Mouse (Mus musculus) neural tube, embryonic 14.5 days (tissue): ENCODE results near the gene Ctu1. TPM values are rescaled to one million over a fixed set of nuclear protein-coding genes. Genes with fewer than 3 reads are reported as not detected.

Experiments used
- ATAC-seq: fragments of 200-750 bp; cut with Nextera tagmentation; 2 replicates; pipeline ENCODE4 v1.8.0; 2017; ENCODE audit warnings: low read depth, mild to moderate bottlenecking, moderate TSS enrichment, moderate library complexity
- H3K27ac ChIP-seq: fragments of 300-500 bp; sonication (generic); 2 replicates; pipeline ENCODE4 v1.5.1; 2014; ENCODE audit warnings: low read depth, mild to moderate bottlenecking, control low read depth, low read length, moderate library complexity, mixed read lengths
- H3K27me3 ChIP-seq: fragments of 300-500 bp; sonication (generic); 2 replicates; pipeline ENCODE4 v1.6.1; 2014; ENCODE audit warnings: low read length; ENCODE audit not compliant: control insufficient read depth, insufficient read depth
- H3K36me3 ChIP-seq: fragments of 300-500 bp; sonication (generic); 2 replicates; pipeline ENCODE4 v1.6.1; 2014; ENCODE audit warnings: low read length, mixed read lengths; ENCODE audit not compliant: control insufficient read depth, insufficient read depth
- H3K4me1 ChIP-seq: fragments of 300-500 bp; sonication (generic); 2 replicates; pipeline ENCODE4 v1.6.1; 2014; ENCODE audit warnings: low read length; ENCODE audit not compliant: control insufficient read depth, insufficient read depth
- H3K4me2 ChIP-seq: fragments of 300-500 bp; sonication (generic); 2 replicates; pipeline ENCODE4 v1.6.1; 2014; ENCODE audit warnings: mild to moderate bottlenecking, low read depth, low read length, control low read depth
- H3K4me3 ChIP-seq: fragments of 300-500 bp; sonication (generic); 2 replicates; pipeline ENCODE4 v1.5.1; 2014; ENCODE audit warnings: low read depth, low read length, control low read depth, mixed read lengths
- H3K9ac ChIP-seq: fragments of 300-500 bp; sonication (generic); replicated peaks from 2 replicates; pipeline ENCODE4 v1.6.1; 2014; ENCODE audit warnings: low read depth, mild to moderate bottlenecking, control low read depth, low read length, mixed read lengths
- H3K9me3 ChIP-seq: fragments of 300-500 bp; sonication (generic); 2 replicates; pipeline ENCODE4 v1.6.1; 2016; ENCODE audit warnings: low read length; ENCODE audit not compliant: control insufficient read depth
- WGBS: fragments of 180-500 bp; shearing (Covaris S2); extraction: QIAGEN DNeasy Blood & Tissue Kit; methylation state at CpG from one replicate; pipeline ENCODE4 v1.1.7; 2014; 5-methylcytosine and 5-hydroxymethylcytosine counted together
- polyA plus RNA-seq: library from polyadenylated mRNA; unstranded; fragments of >200 nt; fragmentation: Nextera tagmentation; extraction: Ambion mirVana; gene quantifications from 2 replicates; pipeline ENCODE4 v1.2.1, GENCODE M21; 2014

Gene Ctu1
- polyA plus RNA-seq, 1 experiment from 2014 or later: 15.0 TPM

- Histone ChIP-seq H3K27ac (no peak within 1 kb of the TSS), H3K4me1 (no peaks in the 10 kb centered on the region), H3K9ac (no peak within 1 kb of the TSS), H3K9me3 (no peaks in the 10 kb centered on the region), H3K27me3 (no peaks in the 10 kb centered on the region), H3K4me3 (no peak within 1 kb of the TSS), H3K4me2 (no peak within 1 kb of the TSS), H3K36me3 (no peaks in the 10 kb centered on the region)
- ATAC-seq: no peak
- 67% methylated on average over 4 of the region's 4 CpGs for WGBS
Measured at GRCm38 (mm10) chr7:43712267-43712666, 40.5 kb downstream of the Ctu1 start, which contains the start of gene Klk13. Gene Klk13, plus strand, starts transcription at chr7:43712567.

- ATAC-seq: no peak
- no peak overlapping the region for H3K9ac ChIP-seq
- H3K36me3 ChIP-seq: no peaks in the 10 kb centered on the region
- no peaks in the 10 kb centered on the region for H3K4me1 ChIP-seq
- H3K4me2 ChIP-seq: no peak overlapping the region
- 8% methylated on average over 9 of the region's 9 CpGs for WGBS
- no peak overlapping the region for H3K27ac ChIP-seq
- H3K9me3 ChIP-seq: no peaks in the 10 kb centered on the region
- no peaks in the 10 kb centered on the region for H3K27me3 ChIP-seq
- H3K4me3 ChIP-seq: no peak overlapping the region
Measured at GRCm38 (mm10) chr7:43712917-43713316, 41.1 kb downstream of the Ctu1 start.

DNA sequence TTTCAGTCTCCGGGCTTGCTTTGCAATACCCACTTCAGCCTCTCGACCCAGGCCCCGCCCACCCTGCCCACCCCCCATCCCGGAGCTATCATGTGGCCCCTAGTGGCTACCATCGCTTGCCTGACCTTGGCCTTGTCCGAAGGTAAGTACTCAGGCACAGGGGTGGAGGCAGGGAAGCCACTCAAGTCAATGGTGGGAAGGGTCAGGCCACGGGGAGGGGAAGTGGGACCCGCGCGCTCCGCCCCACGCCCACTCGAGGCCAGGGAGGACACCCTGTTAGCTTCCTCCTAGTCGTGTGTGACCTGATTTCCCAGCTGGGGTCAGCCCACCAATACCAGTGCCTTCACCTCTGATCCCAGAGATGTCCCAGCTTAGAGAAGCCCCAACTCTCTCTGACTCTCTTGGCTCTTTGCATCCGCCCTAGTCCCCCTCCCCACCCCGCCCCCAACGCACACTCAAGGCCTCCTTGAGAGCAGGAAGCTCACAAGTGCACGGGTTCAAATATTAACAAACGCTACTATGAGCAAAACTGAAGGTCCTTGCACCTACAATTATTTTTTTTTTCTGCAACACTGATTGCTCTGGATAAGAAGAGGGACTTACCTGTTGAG, 42.0 kb downstream of the Ctu1 start:
- Histone ChIP-seq H3K4me1 (no peaks in the 10 kb centered on the region), H3K27me3 (no peaks in the 10 kb centered on the region), H3K27ac (no peak overlapping the region), H3K9me3 (no peaks in the 10 kb centered on the region), H3K4me2 (no peak overlapping the region), H3K4me3 (no peak overlapping the region), H3K9ac (no peak overlapping the region), H3K36me3 (no peaks in the 10 kb centered on the region)
- ATAC-seq: no peak
- WGBS: 8% methylated on average over 19 of the region's 19 CpGs

Other genes with a start within 250 kb of the Ctu1 start
- gene Lim2, start 244.3 kb upstream of the Ctu1 start, polyA plus RNA-seq: not detected in 2 replicates
- gene Nkg7, start 234.9 kb upstream of the Ctu1 start, polyA plus RNA-seq: not detected in 2 replicates
- not detected in 2 replicates for gene Cldnd2, start 231.2 kb upstream of the Ctu1 start, polyA plus RNA-seq
- gene Etfb, start 227.9 kb upstream of the Ctu1 start, polyA plus RNA-seq: 107 and 129 TPM in 2 replicates
- gene Gm45233, start 227.9 kb upstream of the Ctu1 start, polyA plus RNA-seq: 0.27 and 0.41 TPM in 2 replicates
- 13.6 and 15.4 TPM in 2 replicates for gene Vsig10l, start 208.9 kb upstream of the Ctu1 start, polyA plus RNA-seq
- gene Iglon5, start 181.9 kb upstream of the Ctu1 start, polyA plus RNA-seq: 9.8 and 14.6 TPM in 2 replicates
- gene 4931406B18Rik, start 166.1 kb upstream of the Ctu1 start, polyA plus RNA-seq: 0.05 TPM in 1 of 2 replicates, not detected in the other
- 0.87 and 1.3 TPM in 2 replicates for gene Cd33, start 127.6 kb upstream of the Ctu1 start, polyA plus RNA-seq
- gene Zfp658, start 109.8 kb upstream of the Ctu1 start, polyA plus RNA-seq: 7.8 and 10.7 TPM in 2 replicates
- 16.5 and 19.8 TPM in 2 replicates for gene Zfp719, start 92.4 kb upstream of the Ctu1 start, polyA plus RNA-seq
- gene Zfp819, start 64.8 kb upstream of the Ctu1 start, polyA plus RNA-seq: 0.24 and 0.44 TPM in 2 replicates
- gene Ceacam18, start 37.3 kb upstream of the Ctu1 start, polyA plus RNA-seq: 0.13 and 0.20 TPM in 2 replicates
- 0.15 and 0.33 TPM in 2 replicates for gene Siglece, start 11.9 kb upstream of the Ctu1 start, polyA plus RNA-seq
- gene Klk14, start 18.4 kb downstream of the Ctu1 start, polyA plus RNA-seq: not detected in 2 replicates
- 0.11 TPM in 1 of 2 replicates, not detected in the other for gene Klk13, start 40.6 kb downstream of the Ctu1 start, polyA plus RNA-seq
- gene Klk12, start 96.9 kb downstream of the Ctu1 start, polyA plus RNA-seq: not detected in 2 replicates
- not detected in 2 replicates for gene Klk11, start 102.6 kb downstream of the Ctu1 start, polyA plus RNA-seq
- gene Klk10, start 109.0 kb downstream of the Ctu1 start, polyA plus RNA-seq: not detected in 2 replicates
- not detected in 2 replicates for gene Klk9, start 119.9 kb downstream of the Ctu1 start, polyA plus RNA-seq
- 7.6 and 8.6 TPM in 2 replicates for gene Klk8, start 125.6 kb downstream of the Ctu1 start, polyA plus RNA-seq
- not detected in 2 replicates for gene Klk7, start 139.3 kb downstream of the Ctu1 start, polyA plus RNA-seq
- not detected in 2 replicates for gene Klk6, start 152.5 kb downstream of the Ctu1 start, polyA plus RNA-seq
- not detected in 2 replicates for gene Klk5, start 170.0 kb downstream of the Ctu1 start, polyA plus RNA-seq
- gene Klk4, start 209.1 kb downstream of the Ctu1 start, polyA plus RNA-seq: 0.50 and 0.66 TPM in 2 replicates